ENCODE assay signal across 10 mouse cellular contexts in the genomic region with DNA sequence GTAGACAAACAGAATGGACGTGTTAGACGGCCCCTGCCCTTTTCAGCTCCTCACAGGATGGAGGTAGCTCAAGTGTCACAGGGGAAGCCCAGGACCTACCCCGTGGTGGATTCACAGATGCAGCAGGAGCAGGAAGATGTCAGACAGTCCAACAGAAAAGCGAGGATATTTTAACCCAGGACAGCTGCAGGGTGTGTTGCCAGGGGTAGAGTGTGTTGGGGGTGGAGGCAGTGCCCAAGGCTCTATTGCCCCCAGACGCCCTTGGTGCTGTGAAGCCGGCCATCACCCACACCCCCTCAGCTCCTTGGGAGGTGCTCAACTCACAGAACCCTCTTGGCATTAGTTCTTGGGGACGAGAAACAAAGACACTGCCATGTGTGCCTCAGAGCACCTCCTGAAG. TPM values are rescaled to one million over a fixed set of nuclear protein-coding genes. Genes with fewer than 3 reads are reported as not detected.
DNase-seq lines count a peak whose midpoint lies in the region; ATAC-seq and TF ChIP-seq lines count a peak whose summit lies in the region.
"Had no signal": no experiment of that assay in that cellular context is flagged by ENCODE, and none has a peak within 500 bp of the region (broad histone marks: within the 10 kb centered on the region; RNA-seq: fewer than 3 reads in every experiment).

No protein-coding gene starts in this region.

- DNase-seq in kidney, postnatal 0 days (ENCODE audit: low spot score) = no peak
- no peak for DNase-seq in kidney, adult 2 months
- no peak for DNase-seq in forebrain, embryonic 11.5 days (ENCODE audit: low spot score)
- DNase-seq in embryo, embryonic 11 days = no peak
- DNase-seq in right cerebral cortex, postnatal 14 days = no peak
- DNase-seq in adrenal gland, postnatal 25 days = no peak
- DNase-seq: gastrocnemius, postnatal 36 days; thymus, adult 18-20 months had no signal

- no peaks in the 10 kb centered on the region for H3K27me3 ChIP-seq in kidney, postnatal 0 days (ENCODE audit: insufficient read depth, low read length)
- H3K27me3 ChIP-seq in kidney, adult 2 months (replicated peaks; ENCODE audit: control insufficient read depth, insufficient read depth, low read length) = no peaks in the 10 kb centered on the region
- no peaks in the 10 kb centered on the region for H3K27me3 ChIP-seq in forebrain, embryonic 11.5 days (ENCODE audit: control insufficient read depth, insufficient read depth, low read length)
- H3K27me3 ChIP-seq in hindbrain, embryonic 16.5 days (replicated peaks; ENCODE audit: control insufficient read depth, insufficient read depth, low read length) = no peaks in the 10 kb centered on the region; the same call in 1 of the 2 replicates
- no peaks in the 10 kb centered on the region for H3K27me3 ChIP-seq in neural tube, embryonic 12.5 days (replicated peaks)

- no peak for TF ChIP-seq CTCF in kidney, postnatal 0 days (IDR thresholded peaks at IDR 0.05; ENCODE audit: low read depth)
- no peak for TF ChIP-seq CTCF in kidney, adult 2 months (conservative IDR thresholded peaks at IDR 0.05; ENCODE audit: insufficient read depth, insufficient read length, low read depth, low read length)

- H3K4me3 ChIP-seq in kidney, postnatal 0 days (replicated peaks; ENCODE audit: low read depth, low read length) = no peak overlapping the region
- H3K4me3 ChIP-seq in kidney, adult 2 months (ENCODE audit: insufficient read depth, low read depth, low read length) = no peak overlapping the region
- peak overlapping the region; percentile 11; the same call in 1 of the 2 replicates for H3K4me3 ChIP-seq in forebrain, embryonic 11.5 days (ENCODE audit: low read depth, low read length)
- no peak overlapping the region for H3K4me3 ChIP-seq in hindbrain, embryonic 16.5 days (ENCODE audit: low read length)
- no peak overlapping the region for H3K4me3 ChIP-seq in neural tube, embryonic 12.5 days

- H3K9ac ChIP-seq in kidney, postnatal 0 days (ENCODE audit: low read depth, low read length) = 0 out of 2 replicates have a peak overlapping the region, but pooled peaks have one; percentile 31
- H3K9ac ChIP-seq in forebrain, embryonic 11.5 days (ENCODE audit: low read length) = peak overlapping the region; percentile 49
- H3K9ac ChIP-seq in hindbrain, embryonic 16.5 days (ENCODE audit: low read depth, low read length) = peak overlapping the region; percentile 30
- H3K9ac ChIP-seq in neural tube, embryonic 12.5 days = 0 out of 2 replicates have a peak overlapping the region, but pooled peaks have one; percentile 10

- no peaks in the 10 kb centered on the region for H3K9me3 ChIP-seq in kidney, postnatal 0 days (replicated peaks; ENCODE audit: low read length)
- no peaks in the 10 kb centered on the region for H3K9me3 ChIP-seq in forebrain, embryonic 11.5 days (ENCODE audit: control insufficient read depth, low read length)
- H3K9me3 ChIP-seq in hindbrain, embryonic 16.5 days (ENCODE audit: control insufficient read depth, low read length) = no peaks in the 10 kb centered on the region
- no peaks in the 10 kb centered on the region for H3K9me3 ChIP-seq in neural tube, embryonic 12.5 days

- H3K4me2 ChIP-seq in kidney, postnatal 0 days (ENCODE audit: low read length) = peak overlapping the region; percentile 37
- peak overlapping the region; percentile 35 for H3K4me2 ChIP-seq in forebrain, embryonic 11.5 days (ENCODE audit: low read depth, low read length, severe bottlenecking)
- peak overlapping the region; percentile 16; the same call in 1 of the 2 replicates for H3K4me2 ChIP-seq in hindbrain, embryonic 16.5 days (ENCODE audit: low read length)
- H3K4me2 ChIP-seq in neural tube, embryonic 12.5 days (replicated peaks) = peak overlapping the region; percentile 43

- WGBS in kidney, postnatal 0 days = 15% methylated on average over 7 of the region's 7 CpGs
- 28% methylated on average over 7 of the region's 7 CpGs for WGBS in kidney, adult 2 months
- WGBS in forebrain, embryonic 11.5 days = 26% methylated on average over 7 of the region's 7 CpGs
- 29% methylated on average over 7 of the region's 7 CpGs for WGBS in hindbrain, embryonic 16.5 days
- WGBS in neural tube, embryonic 12.5 days = 33% methylated on average over 7 of the region's 7 CpGs

- no peaks in the 10 kb centered on the region for H3K36me3 ChIP-seq in kidney, postnatal 0 days (ENCODE audit: insufficient read depth, low read length)
- H3K36me3 ChIP-seq in kidney, adult 2 months (ENCODE audit: control insufficient read depth, insufficient read depth, low read length) = no peaks in the 10 kb centered on the region
- no peaks in the 10 kb centered on the region for H3K36me3 ChIP-seq in forebrain, embryonic 11.5 days (ENCODE audit: control insufficient read depth, insufficient read depth, low read length)
- H3K36me3 ChIP-seq in hindbrain, embryonic 16.5 days (ENCODE audit: control insufficient read depth, insufficient read depth, low read length) = no peaks in the 10 kb centered on the region
- no peaks in the 10 kb centered on the region for H3K36me3 ChIP-seq in neural tube, embryonic 12.5 days

- peaks cover 9% of the 10 kb centered on the region for H3K4me1 ChIP-seq in kidney, postnatal 0 days (replicated peaks; ENCODE audit: insufficient read depth, low read length)
- H3K4me1 ChIP-seq in kidney, adult 2 months (ENCODE audit: control insufficient read depth, insufficient read depth, low read length) = no peaks in the 10 kb centered on the region
- peaks cover 6% of the 10 kb centered on the region for H3K4me1 ChIP-seq in forebrain, embryonic 11.5 days (replicated peaks; ENCODE audit: control insufficient read depth, insufficient read depth, low read length)
- peaks cover 7% of the 10 kb centered on the region for H3K4me1 ChIP-seq in hindbrain, embryonic 16.5 days (ENCODE audit: control insufficient read depth, insufficient read depth, low read depth, low read length)
- H3K4me1 ChIP-seq in neural tube, embryonic 12.5 days = peaks cover 19% of the 10 kb centered on the region

- peak; percentile 12; the same call in 1 of the 2 replicates for ATAC-seq in kidney, postnatal 0 days (replicated peaks; ENCODE audit: low FRiP score, low read depth)
- ATAC-seq in forebrain, embryonic 11.5 days (replicated peaks; ENCODE audit: low FRiP score) = peak; percentile 29
- no peak for ATAC-seq in hindbrain, embryonic 16.5 days
- peak; percentile 10; the same call in 1 of the 2 replicates for ATAC-seq in neural tube, embryonic 12.5 days (ENCODE audit: low FRiP score, low read depth)

- no peak for TF ChIP-seq POLR2A in kidney, adult 2 months (IDR thresholded peaks at IDR 0.05; ENCODE audit: low read depth, low read length)

- no peak overlapping the region for H3K27ac ChIP-seq in kidney, postnatal 0 days
- H3K27ac ChIP-seq in kidney, adult 2 months (ENCODE audit: insufficient read depth, low read depth, low read length) = no peak overlapping the region
- peak overlapping the region; percentile 55; the same call in 1 of the 2 replicates for H3K27ac ChIP-seq in forebrain, embryonic 11.5 days (ENCODE audit: low read depth, low read length)
- H3K27ac ChIP-seq in hindbrain, embryonic 16.5 days (ENCODE audit: low read depth, low read length) = no peak overlapping the region
- no peak overlapping the region for H3K27ac ChIP-seq in neural tube, embryonic 12.5 days

RNA-seq across cellular contexts. Expression of a gene that starts 40.8 kb away (rescaled TPM):
- polyA plus RNA-seq in kidney, postnatal 0 days (2015; fragmentation: Nextera tagmentation; extraction: Ambion mirVana) = 38.7 and 39.8 TPM in 2 replicates
- polyA plus RNA-seq in kidney, adult 2 months (2012; rRNA removed) = 21.8 and 24.0 TPM in 2 replicates
- 139 and 154 TPM in 2 replicates for polyA plus RNA-seq in forebrain, embryonic 11.5 days (2014; fragmentation: Nextera tagmentation; extraction: Ambion mirVana)
- 57.2 and 65.4 TPM in 2 replicates for polyA plus RNA-seq in hindbrain, embryonic 16.5 days (2015; fragmentation: Nextera tagmentation; extraction: Ambion mirVana)
- polyA plus RNA-seq in neural tube, embryonic 12.5 days (2016; fragmentation: Nextera tagmentation; extraction: Ambion mirVana) = 70.0 and 74.9 TPM in 2 replicates
- total RNA-seq in adrenal gland, postnatal 25 days (2021) = 66.0 and 69.4 TPM in 2 replicates
